Mouse (Mus musculus): ENCODE measurements around the gene Hspb7. TPM values are rescaled to one million over a fixed set of nuclear protein-coding genes. Genes with fewer than 3 reads are reported as not detected.

Hspb7 gene
- total and polyA plus RNA-seq, 3 experiments: not detected

GRCm38 (mm10) chr4:141467581-141467927, 47.0 kb downstream of the Hspb7 start:
- no peak for DNase-seq (ENCODE audit: low read depth, low spot score)
- no peak overlapping the region for H3K27ac ChIP-seq (ENCODE audit: control insufficient read depth, low read depth, low read length)
- H3K4me3 ChIP-seq (ENCODE audit: control insufficient read depth in 1 of 2, insufficient read depth in 1 of 2, low read depth in 2 of 2, low read length in 2 of 2): no peak overlapping the region
- H3K9me3 ChIP-seq (replicated peaks; ENCODE audit: insufficient read depth, low read length): no peaks in the 10 kb centered on the region
- H3K4me1 ChIP-seq (ENCODE audit: control insufficient read depth in 1 of 2, insufficient read depth in 2 of 2, low read length in 2 of 2): no peaks in the 10 kb centered on the region
- no peak overlapping the region for H3K9ac ChIP-seq (ENCODE audit: control insufficient read depth, low read depth, low read length, poor library complexity, severe bottlenecking)
- H3K27me3 ChIP-seq (ENCODE audit: control insufficient read depth in 1 of 2, insufficient read depth in 2 of 2, low read length in 2 of 2): no peaks in the 10 kb centered on the region
- H3K79me2 ChIP-seq (ENCODE audit: control insufficient read depth, insufficient read depth, low read length, poor library complexity): no peaks in the 10 kb centered on the region
- TF ChIP-seq TCF12 (IDR thresholded peaks at IDR 0.05; ENCODE audit: low read depth, low read length) (no peak), ZKSCAN1 (IDR thresholded peaks at IDR 0.05; ENCODE audit: low read depth, low read length) (no peak), ZMIZ1 (IDR thresholded peaks at IDR 0.05; ENCODE audit: low read depth, low read length) (no peak), ELF1 (IDR thresholded peaks at IDR 0.05; ENCODE audit: low read depth, low read length) (no peak), GABPA (IDR thresholded peaks at IDR 0.05; ENCODE audit: low read depth, low read length) (no peak), ZNF384 (IDR thresholded peaks at IDR 0.05; ENCODE audit: low read depth, low read length) (no peak), EP300 (IDR thresholded peaks at IDR 0.05; ENCODE audit: low read depth in 1 of 2, low read length in 2 of 2) (no peak), CHD2 (IDR thresholded peaks at IDR 0.05; ENCODE audit: low read length) (no peak), MEF2A (IDR thresholded peaks at IDR 0.05; ENCODE audit: extremely low read depth, insufficient replicate concordance, low read depth, low read length, poor library complexity, severe bottlenecking) (no peak), MYC (IDR thresholded peaks at IDR 0.05; ENCODE audit: low read depth, low read length) (no peak), UBTF (IDR thresholded peaks at IDR 0.05; ENCODE audit: borderline replicate concordance, insufficient read depth, low read depth, low read length) (no peak), USF1 (IDR thresholded peaks at IDR 0.05; ENCODE audit: low read depth, low read length) (no peak), POLR2AphosphoS5 (IDR thresholded peaks at IDR 0.05; ENCODE audit: borderline replicate concordance, low read depth, low read length) (no peak), NELFE (IDR thresholded peaks at IDR 0.05; ENCODE audit: low read depth, low read length) (no peak), SIN3A (IDR thresholded peaks at IDR 0.05; ENCODE audit: low read length) (no peak)
- peaks cover 0 to 4% of the 10 kb centered on the region in 2 experiments; a peak in 1 of 4 replicates for H3K36me3 ChIP-seq (ENCODE audit: control insufficient read depth in 1 of 2, insufficient read depth in 2 of 2, low read length in 2 of 2)

- H3K9me3 ChIP-seq (replicated peaks; ENCODE audit: insufficient read depth, low read length): no peaks in the 10 kb centered on the region
- no peak for DNase-seq (ENCODE audit: low read depth, low spot score)
- no peak overlapping the region for H3K9ac ChIP-seq (ENCODE audit: control insufficient read depth, low read depth, low read length, poor library complexity, severe bottlenecking)
- no peak overlapping the region for H3K27ac ChIP-seq (ENCODE audit: control insufficient read depth, low read depth, low read length)
- no peaks in the 10 kb centered on the region for H3K79me2 ChIP-seq (ENCODE audit: control insufficient read depth, insufficient read depth, low read length, poor library complexity)
- no peak for TF ChIP-seq RCOR1 (IDR thresholded peaks at IDR 0.05; ENCODE audit: low read depth, low read length)
- TF ChIP-seq ZNF384 (IDR thresholded peaks at IDR 0.05; ENCODE audit: low read depth, low read length): 0 out of 2 replicates have a peak, but pooled peaks have one; percentile 17
- no peak overlapping the region for H3K4me3 ChIP-seq (ENCODE audit: control insufficient read depth in 1 of 2, insufficient read depth in 1 of 2, low read depth in 2 of 2, low read length in 2 of 2)
- H3K27me3 ChIP-seq (ENCODE audit: control insufficient read depth in 1 of 2, insufficient read depth in 2 of 2, low read length in 2 of 2): no peaks in the 10 kb centered on the region
- no peaks in the 10 kb centered on the region for H3K4me1 ChIP-seq (ENCODE audit: control insufficient read depth in 1 of 2, insufficient read depth in 2 of 2, low read length in 2 of 2)
- H3K36me3 ChIP-seq (ENCODE audit: control insufficient read depth in 1 of 2, insufficient read depth in 2 of 2, low read length in 2 of 2): peaks cover 0 to 4% of the 10 kb centered on the region in 2 experiments; a peak in 1 of 4 replicates
Measured at GRCm38 (mm10) chr4:141468576-141468975, 48.0 kb downstream of the Hspb7 start.

Measured in MEL (cell line).